Comparison of ENCODE assay signal across 8 mouse cellular contexts in the genomic region with DNA sequence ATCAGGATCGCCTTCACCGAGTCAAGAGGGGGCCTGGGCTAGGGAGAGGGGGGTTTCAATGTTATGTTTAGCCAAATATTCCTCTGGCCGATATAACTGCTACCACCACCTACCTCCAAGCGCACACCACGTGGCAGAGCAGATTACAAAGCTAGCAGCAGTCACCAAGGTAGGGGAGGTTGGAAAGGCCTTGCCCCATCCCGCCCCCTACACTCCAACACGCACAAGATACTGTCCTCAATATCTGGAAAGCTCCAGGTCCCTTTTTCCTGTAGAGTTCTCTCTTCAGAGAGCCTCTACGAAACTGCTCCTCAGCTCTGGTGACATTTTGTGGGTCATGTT.
DNase-seq lines count a peak whose midpoint lies in the region; ATAC-seq lines count a peak whose summit lies in the region.

No protein-coding gene starts in this region.

- ATAC-seq in heart, embryonic 15.5 days (replicated peaks; ENCODE audit: insufficient number of reproducible peaks, insufficient read depth, low FRiP score, low read depth), result no peak
- ATAC-seq in activated CD4-positive, CD25-positive, alpha-beta regulatory T cell, adult 4 months, result peak; percentile 29
- no peak for ATAC-seq in hindbrain, embryonic 14.5 days (ENCODE audit: low FRiP score)
- no peak for ATAC-seq in midbrain, embryonic 11.5 days (ENCODE audit: low FRiP score)
- no peak for ATAC-seq in erythroid progenitor cell, adult 5-6 weeks (replicated peaks; ENCODE audit: low FRiP score, poor library complexity, severe bottlenecking)

- H3K36me3 ChIP-seq in heart, embryonic 15.5 days, result no peaks in the 10 kb centered on the region
- no peaks in the 10 kb centered on the region for H3K36me3 ChIP-seq in hindbrain, embryonic 14.5 days (replicated peaks; ENCODE audit: control insufficient read depth, insufficient read depth)
- H3K36me3 ChIP-seq in midbrain, embryonic 11.5 days (ENCODE audit: control insufficient read depth, insufficient read depth, low read length), result no peaks in the 10 kb centered on the region

- 0 out of 2 replicates have a peak overlapping the region, but pooled peaks have one; percentile 13 for H3K9ac ChIP-seq in heart, embryonic 15.5 days
- 0 out of 2 replicates have a peak overlapping the region, but pooled peaks have one; percentile 6 for H3K9ac ChIP-seq in hindbrain, embryonic 14.5 days
- peak overlapping the region; percentile 40 for H3K9ac ChIP-seq in midbrain, embryonic 11.5 days (ENCODE audit: low read length)

- peak overlapping the region; percentile 42 for H3K4me3 ChIP-seq in heart, embryonic 15.5 days
- no peak overlapping the region for H3K4me3 ChIP-seq in hindbrain, embryonic 14.5 days (replicated peaks; ENCODE audit: low read length)
- H3K4me3 ChIP-seq in midbrain, embryonic 11.5 days (ENCODE audit: low read depth, low read length), result peak overlapping the region; percentile 17; the same call in 1 of the 2 replicates

- H3K4me1 ChIP-seq in heart, embryonic 15.5 days (replicated peaks), result peaks cover 23% of the 10 kb centered on the region
- peaks cover 26% of the 10 kb centered on the region for H3K4me1 ChIP-seq in hindbrain, embryonic 14.5 days (replicated peaks; ENCODE audit: control insufficient read depth, insufficient read depth, low read length)
- H3K4me1 ChIP-seq in midbrain, embryonic 11.5 days (ENCODE audit: control insufficient read depth, insufficient read depth, low read length), result peaks cover 19% of the 10 kb centered on the region

- H3K27me3 ChIP-seq in heart, embryonic 15.5 days, result no peaks in the 10 kb centered on the region
- no peaks in the 10 kb centered on the region for H3K27me3 ChIP-seq in hindbrain, embryonic 14.5 days (ENCODE audit: control insufficient read depth, insufficient read depth, low read length)
- H3K27me3 ChIP-seq in midbrain, embryonic 11.5 days (ENCODE audit: control insufficient read depth, insufficient read depth, low read length), result no peaks in the 10 kb centered on the region

- WGBS in heart, embryonic 15.5 days, result 8% methylated on average over 8 of the region's 8 CpGs
- 3% methylated on average over 8 of the region's 8 CpGs for WGBS in hindbrain, embryonic 14.5 days
- WGBS in midbrain, embryonic 11.5 days, result under 1% methylated on average over 8 of the region's 8 CpGs

- peak overlapping the region; percentile 65 for H3K4me2 ChIP-seq in heart, embryonic 15.5 days
- peak overlapping the region; percentile 56 for H3K4me2 ChIP-seq in hindbrain, embryonic 14.5 days (replicated peaks)
- H3K4me2 ChIP-seq in midbrain, embryonic 11.5 days, result peak overlapping the region; percentile 45

- no peak for DNase-seq in heart, postnatal 4 days
- DNase-seq in hindbrain, embryonic 14.5 days (ENCODE audit: low spot score), result no peak
- no peak for DNase-seq in midbrain, embryonic 11.5 days (ENCODE audit: low spot score, missing footprints)
- no peak for DNase-seq in right cerebral cortex, adult 18-20 months
- DNase-seq in adrenal gland, postnatal 14 days, result no peak

- no peaks in the 10 kb centered on the region for H3K9me3 ChIP-seq in heart, embryonic 15.5 days (replicated peaks)
- no peaks in the 10 kb centered on the region for H3K9me3 ChIP-seq in hindbrain, embryonic 14.5 days (ENCODE audit: control insufficient read depth, low read length)
- no peaks in the 10 kb centered on the region for H3K9me3 ChIP-seq in midbrain, embryonic 11.5 days (ENCODE audit: control insufficient read depth, low read length)

- H3K27ac ChIP-seq in heart, embryonic 15.5 days, result peak overlapping the region; percentile 5; the same call in 1 of the 2 replicates
- peak overlapping the region; percentile 93 for H3K27ac ChIP-seq in hindbrain, embryonic 14.5 days
- H3K27ac ChIP-seq in midbrain, embryonic 11.5 days (ENCODE audit: low read depth, low read length), result peak overlapping the region; percentile 79; the same call in 1 of the 2 replicates

Comparison
In these comparisons a context has a peak if more than half of its experiments do, and no peak if none do; other contexts are left out.
1. H3K27ac ChIP-seq: peak in every context shown above with its lines; median percentile 93 in hindbrain, embryonic 14.5 days; 79 in midbrain, embryonic 11.5 days; 5 in heart, embryonic 15.5 days.